Mouse (Mus musculus): Measurements from ENCODE around the gene Naa25.

DNA sequence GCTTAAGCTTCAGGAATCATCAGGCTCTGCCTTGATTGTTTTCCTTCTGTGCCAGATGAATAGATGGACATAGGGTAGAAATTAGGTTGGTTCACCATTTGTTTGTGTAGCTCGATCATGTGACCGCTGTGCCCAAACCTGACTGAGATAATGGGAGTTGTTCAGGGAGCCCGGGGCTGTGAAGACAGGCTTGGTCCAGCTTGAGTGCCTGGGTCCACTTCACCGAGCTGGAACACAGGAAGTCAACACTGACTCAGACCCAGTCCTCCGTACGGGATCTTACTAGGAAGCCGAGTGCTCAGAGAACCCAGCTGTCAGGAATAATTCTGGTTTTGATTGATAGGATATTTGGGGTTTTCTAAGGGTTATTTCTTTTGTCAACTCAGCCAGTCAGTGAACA is 76.9 kb downstream of the Naa25 start:
- TF ChIP-seq POLR2A (IDR thresholded peaks at IDR 0.05; ENCODE audit: insufficient read depth, low read length) (no peak), CTCF (IDR thresholded peaks at IDR 0.05; ENCODE audit: low read depth, low read length) (no peak), EP300 (IDR thresholded peaks at IDR 0.05; ENCODE audit: insufficient read depth, low read depth, low read length) (no peak)
